Mouse (Mus musculus): Measurements from ENCODE around the gene Olfr1043. TPM values are rescaled to one million over a fixed set of nuclear protein-coding genes. Genes with fewer than 3 reads are reported as not detected.
"Not testable (repeated sequence)": the region's sequence is repeated elsewhere in the genome, so short reads cannot be mapped to it uniquely, and the experiment has no call there.

Gene Olfr1043
- not detected for total RNA-seq (2021)
- long read RNA-seq, experiment 1: 0 reads
- long read RNA-seq, experiment 2: 0 reads

- no peak for DNase-seq (ENCODE audit: extremely low spot score in 1 of 2, low spot score in 2 of 2)
- Histone ChIP-seq H3K27ac (no peak within 1 kb of the TSS), H3K4me3 (no peak within 1 kb of the TSS)
- TF ChIP-seq CTCF (IDR thresholded peaks at IDR 0.05): no peak
- intact Hi-C loops (cut with DNase I): no loop called here
Measured at GRCm38 (mm10) chr2:86167422-86167821, at the start of gene Olfr1043. Gene Olfr1043 (minus strand): TSS chr2:86167522.

- no peak for DNase-seq (ENCODE audit: extremely low spot score in 1 of 2, low spot score in 2 of 2)
- TF ChIP-seq CTCF (IDR thresholded peaks at IDR 0.05): no peak
- no peak within 1 kb of the TSS for H3K27ac ChIP-seq
- intact Hi-C loops (cut with DNase I): no loop called here
- no peak within 1 kb of the TSS for H3K4me3 ChIP-seq
Measured at GRCm38 (mm10) chr2:86202909-86203308, 35.6 kb upstream of the Olfr1043 start, which contains the start of gene Olfr1045. Gene Olfr1045 (minus strand): TSS chr2:86203009.

- DNase-seq (ENCODE audit: extremely low spot score in 1 of 2, low spot score in 2 of 2): no peak
- TF ChIP-seq CTCF (IDR thresholded peaks at IDR 0.05): no peak
- intact Hi-C loops (cut with DNase I): no loop called here
- no peak overlapping the region for H3K27ac ChIP-seq
- H3K4me3 ChIP-seq: no peak overlapping the region
Measured at GRCm38 (mm10) chr2:86195863-86196262, 28.5 kb upstream of the Olfr1043 start.

GRCm38 (mm10) chr2:86185583-86185982, 18.3 kb upstream of the Olfr1043 start, which contains the start of gene Olfr52:
Gene Olfr52 (minus strand): TSS chr2:86185683.
- TF ChIP-seq CTCF (IDR thresholded peaks at IDR 0.05): no peak
- intact Hi-C loops (cut with DNase I): no loop called here
- no peak within 1 kb of the TSS for H3K27ac ChIP-seq

GRCm38 (mm10) chr2:86179950-86180349, 12.6 kb upstream of the Olfr1043 start:
- TF ChIP-seq CTCF (IDR thresholded peaks at IDR 0.05): no peak
- Histone ChIP-seq H3K27ac (no peak overlapping the region), H3K4me3 (no peak overlapping the region)
- intact Hi-C loops (cut with DNase I): no loop called here
- no peak for DNase-seq (ENCODE audit: extremely low spot score in 1 of 2, low spot score in 2 of 2)

More at GRCm38 (mm10) chr2:86185583-86185982, 18.3 kb upstream of the Olfr1043 start, which contains the start of gene Olfr52:
- DNase-seq (ENCODE audit: extremely low spot score in 1 of 2, low spot score in 2 of 2): no peak
- H3K4me3 ChIP-seq: no peak within 1 kb of the TSS

GRCm38 (mm10) chr2:86177720-86178119, 10.4 kb upstream of the Olfr1043 start, which contains the start of gene Olfr1044:
Gene Olfr1044 (minus strand): TSS chr2:86177820.
- DNase-seq (ENCODE audit: extremely low spot score in 1 of 2, low spot score in 2 of 2): no peak
- no peak for TF ChIP-seq CTCF (IDR thresholded peaks at IDR 0.05)
- H3K4me3 ChIP-seq: no peak within 1 kb of the TSS
- intact Hi-C loops (cut with DNase I): no loop called here
- H3K27ac ChIP-seq: no peak within 1 kb of the TSS

- H3K4me3 ChIP-seq; H3K27ac ChIP-seq; DNase-seq (ENCODE audit: extremely low spot score in 1 of 2, low spot score in 2 of 2); intact Hi-C loops (cut with DNase I): not testable (repeated sequence)
Measured at GRCm38 (mm10) chr2:86175422-86175821, 8.1 kb upstream of the Olfr1043 start.

GRCm38 (mm10) chr2:86161738-86162137, 5.6 kb downstream of the Olfr1043 start, which contains the start of gene Olfr1042:
Gene Olfr1042 (minus strand): TSS chr2:86161838.
- intact Hi-C loops (cut with DNase I): no loop called here
- no peak for TF ChIP-seq CTCF (IDR thresholded peaks at IDR 0.05)
- DNase-seq (ENCODE audit: extremely low spot score in 1 of 2, low spot score in 2 of 2): no peak
- Histone ChIP-seq H3K27ac (no peak within 1 kb of the TSS), H3K4me3 (no peak within 1 kb of the TSS)

- Histone ChIP-seq H3K27ac (no peak within 1 kb of the TSS), H3K4me3 (no peak within 1 kb of the TSS)
- no peak for DNase-seq (ENCODE audit: extremely low spot score in 1 of 2, low spot score in 2 of 2)
- intact Hi-C loops (cut with DNase I): no loop called here
- no peak for TF ChIP-seq CTCF (IDR thresholded peaks at IDR 0.05)
Measured at GRCm38 (mm10) chr2:86146632-86147031, 20.7 kb downstream of the Olfr1043 start, which contains the start of gene Olfr1040. Gene Olfr1040 (minus strand): TSS chr2:86146732.

- H3K27ac ChIP-seq: no peak within 1 kb of the TSS
- DNase-seq (ENCODE audit: extremely low spot score in 1 of 2, low spot score in 2 of 2): no peak
- no peak for TF ChIP-seq CTCF (IDR thresholded peaks at IDR 0.05)
- H3K4me3 ChIP-seq: no peak within 1 kb of the TSS
- intact Hi-C loops (cut with DNase I): no loop called here
Measured at GRCm38 (mm10) chr2:86135828-86136227, 31.5 kb downstream of the Olfr1043 start, which contains the start of gene Olfr1039. Gene Olfr1039 (minus strand): TSS chr2:86135928.

Other genes with a start within 250 kb of the Olfr1043 start
- gene Olfr1026, start 246.0 kb downstream of the Olfr1043 start, total RNA-seq (2021): not detected
- gene Olfr1028, start 217.1 kb downstream of the Olfr1043 start, total RNA-seq (2021): not detected
- not detected for gene Olfr1029, start 193.6 kb downstream of the Olfr1043 start, total RNA-seq (2021)
- not detected for gene Olfr1030, start 188.2 kb downstream of the Olfr1043 start, total RNA-seq (2021)
- gene Olfr1031, start 177.2 kb downstream of the Olfr1043 start, total RNA-seq (2021): not detected
- gene Olfr1032, start 162.0 kb downstream of the Olfr1043 start, total RNA-seq (2021): not detected
- gene Olfr1033, start 146.9 kb downstream of the Olfr1043 start, total RNA-seq (2021): not detected
- gene Olfr1034, start 121.7 kb downstream of the Olfr1043 start, total RNA-seq (2021): not detected
- not detected for gene Olfr1036, start 93.5 kb downstream of the Olfr1043 start, total RNA-seq (2021)
- not detected for gene Olfr1037, start 80.1 kb downstream of the Olfr1043 start, total RNA-seq (2021)
- not detected for gene Olfr1039, start 31.6 kb downstream of the Olfr1043 start, total RNA-seq (2021)
- gene Olfr1040, start 20.8 kb downstream of the Olfr1043 start, total RNA-seq (2021): not detected
- gene Olfr1042, start 5.7 kb downstream of the Olfr1043 start, total RNA-seq (2021): not detected
- not detected for gene Olfr1044, start 10.3 kb upstream of the Olfr1043 start, total RNA-seq (2021)
- not detected for gene Olfr52, start 18.2 kb upstream of the Olfr1043 start, total RNA-seq (2021)
- not detected for gene Olfr1045, start 35.5 kb upstream of the Olfr1043 start, total RNA-seq (2021)
- gene Olfr1046, start 51.8 kb upstream of the Olfr1043 start, total RNA-seq (2021): not detected
- gene Olfr1047, start 63.9 kb upstream of the Olfr1043 start, total RNA-seq (2021): not detected
- gene Olfr1048, start 72.8 kb upstream of the Olfr1043 start, total RNA-seq (2021): not detected
- not detected for gene Olfr1049, start 90.8 kb upstream of the Olfr1043 start, total RNA-seq (2021)
- not detected for gene Olfr1051, start 111.6 kb upstream of the Olfr1043 start, total RNA-seq (2021)
- gene Olfr1052, start 124.9 kb upstream of the Olfr1043 start, total RNA-seq (2021): not detected
- not detected for gene Olfr1053, start 147.8 kb upstream of the Olfr1043 start, total RNA-seq (2021)
- not detected for gene Olfr1054, start 167.9 kb upstream of the Olfr1043 start, total RNA-seq (2021)
- not detected for gene Olfr1055, start 182.8 kb upstream of the Olfr1043 start, total RNA-seq (2021)
- gene Olfr1056, start 194.9 kb upstream of the Olfr1043 start, total RNA-seq (2021): not detected
- not detected for gene Olfr1057, start 210.9 kb upstream of the Olfr1043 start, total RNA-seq (2021)
- not detected for gene Olfr1058, start 221.0 kb upstream of the Olfr1043 start, total RNA-seq (2021)
- gene Olfr1061, start 246.5 kb upstream of the Olfr1043 start, total RNA-seq (2021): not detected